Mouse (Mus musculus) lung, postnatal 0 days (tissue): ENCODE measurements around the gene Erc2. TPM values are rescaled to one million over a fixed set of nuclear protein-coding genes. Genes with fewer than 3 reads are reported as not detected.

Experiments
- ATAC-seq: fragments of 200-750 bp; cut with Nextera tagmentation; 2 replicates; pipeline ENCODE4 v1.8.0; 2017; ENCODE audit warnings: moderate library complexity
- DNase-seq: peaks from one replicate; pipeline ENCODE4 v3.0.0-alpha.2; 2016; ENCODE audit warnings: low spot score
- H3K27ac ChIP-seq: fragments of 300-500 bp; sonication (generic); 2 replicates; pipeline ENCODE4 v1.5.1; 2014; ENCODE audit warnings: antibody characterized with exemption, mild to moderate bottlenecking, low read length, mixed read lengths
- H3K27me3 ChIP-seq: fragments of 300-500 bp; sonication (generic); replicated peaks from 2 replicates; pipeline ENCODE4 v1.6.1; 2014; ENCODE audit warnings: low read length, mixed read lengths; ENCODE audit not compliant: insufficient read depth
- H3K36me3 ChIP-seq: fragments of 300-500 bp; sonication (generic); 2 replicates; pipeline ENCODE4 v1.6.1; 2014; ENCODE audit warnings: low read length, mixed read lengths; ENCODE audit not compliant: insufficient read depth
- H3K4me1 ChIP-seq: fragments of 300-500 bp; sonication (generic); 2 replicates; pipeline ENCODE4 v1.6.1; 2014; ENCODE audit warnings: antibody characterized with exemption, low read depth, low read length, mixed read lengths; ENCODE audit not compliant: insufficient read depth
- H3K4me2 ChIP-seq: fragments of 300-500 bp; sonication (generic); replicated peaks from 2 replicates; pipeline ENCODE4 v1.6.1; 2014; ENCODE audit warnings: low read depth, mild to moderate bottlenecking, low read length, moderate library complexity, mixed read lengths
- H3K4me3 ChIP-seq: fragments of 300-500 bp; sonication (generic); 2 replicates; pipeline ENCODE4 v1.5.1; 2014; ENCODE audit warnings: low read depth, low read length
- H3K9ac ChIP-seq: fragments of 300-500 bp; sonication (generic); replicated peaks from 2 replicates; pipeline ENCODE4 v1.6.1; 2014; ENCODE audit warnings: low read depth, mild to moderate bottlenecking
- H3K9me3 ChIP-seq: fragments of 300-500 bp; sonication (generic); 2 replicates; pipeline ENCODE4 v1.6.1; 2016; ENCODE audit warnings: low read length, mixed read lengths
- CTCF ChIP-seq: IDR thresholded peaks from 2 replicates; pipeline ENCODE4 v1.5.1; 2016; ENCODE audit warnings: antibody characterized with exemption, mild to moderate bottlenecking
- EP300 ChIP-seq: IDR thresholded peaks from 2 replicates; pipeline ENCODE4 v1.6.1; 2016; ENCODE audit warnings: antibody characterized with exemption, mild to moderate bottlenecking, control low read depth
- WGBS: fragments of 180-500 bp; shearing (Covaris S2); extraction: QIAGEN DNeasy Blood & Tissue Kit; methylation state at CpG from one replicate; pipeline ENCODE4 v1.1.7; 2014; 5-methylcytosine and 5-hydroxymethylcytosine counted together
- polyA plus RNA-seq: library from polyadenylated mRNA; unstranded; fragments of >200 nt; fragmentation: Nextera tagmentation; extraction: Ambion mirVana; gene quantifications from 2 replicates; pipeline ENCODE4 v1.2.1, GENCODE M21; 2015

The Erc2 gene
- polyA plus RNA-seq, 1 experiment from 2014 or later: 1.9 TPM

DNA sequence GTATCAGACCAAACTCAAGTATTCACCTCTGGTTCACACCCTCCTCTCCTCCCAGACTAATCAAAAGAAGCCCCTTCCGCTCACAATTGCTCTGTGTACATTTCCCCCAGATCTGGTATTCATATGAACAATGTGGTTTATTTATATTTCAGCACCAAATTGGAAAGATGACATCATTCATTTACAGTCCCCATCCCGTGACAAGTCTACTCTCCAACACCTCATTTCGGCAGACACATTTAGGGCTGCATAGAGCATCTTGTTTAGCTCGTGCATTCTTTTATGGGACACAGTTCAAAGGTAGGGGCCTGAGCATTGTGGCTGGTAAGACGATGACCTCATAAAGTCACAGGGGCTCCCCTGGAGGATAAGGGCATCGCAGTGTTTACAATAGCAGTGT is 677.9 kb downstream of the Erc2 start:
- no peak overlapping the region for H3K27ac ChIP-seq
- DNase-seq (peak; percentile 26), ATAC-seq (no peak)
- no peak overlapping the region for H3K9ac ChIP-seq
- peaks cover 8% of the 10 kb centered on the region; the same call in 1 of the 2 replicates for H3K4me1 ChIP-seq
- H3K36me3 ChIP-seq: no peaks in the 10 kb centered on the region
- WGBS: 33% methylated on average over 6 of the region's 6 CpGs
- H3K4me2 ChIP-seq: no peak overlapping the region
- TF ChIP-seq CTCF: no peak
- TF ChIP-seq EP300: no peak
- no peaks in the 10 kb centered on the region for H3K27me3 ChIP-seq
- H3K9me3 ChIP-seq: no peaks in the 10 kb centered on the region
- no peak overlapping the region for H3K4me3 ChIP-seq

DNA sequence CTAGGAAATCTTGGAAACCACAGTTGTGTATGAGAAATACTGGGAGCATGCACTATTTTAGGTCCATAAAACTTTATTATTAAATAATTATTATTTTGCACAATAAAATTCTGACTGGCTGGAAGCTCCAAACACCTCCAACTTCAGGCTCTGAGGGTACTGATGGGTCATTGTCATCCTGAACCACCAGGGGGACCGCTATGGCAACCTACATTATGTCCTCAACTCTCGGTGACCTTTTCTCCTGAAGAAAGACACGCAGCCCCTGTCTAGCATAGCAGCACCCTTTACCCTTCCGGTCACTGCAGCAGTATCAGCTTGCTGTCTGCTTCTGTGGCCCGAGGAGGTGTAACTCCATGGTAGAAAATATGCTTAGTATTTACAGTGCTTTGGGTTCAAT is 679.0 kb downstream of the Erc2 start:
- peak; percentile 20 for DNase-seq
- Histone ChIP-seq H3K36me3 (no peaks in the 10 kb centered on the region), H3K4me3 (no peak overlapping the region), H3K27me3 (no peaks in the 10 kb centered on the region), H3K9me3 (no peaks in the 10 kb centered on the region), H3K4me1 (no peaks in the 10 kb centered on the region), H3K4me2 (no peak overlapping the region), H3K9ac (no peak overlapping the region), H3K27ac (no peak overlapping the region)
- no peak for ATAC-seq
- WGBS: 41% methylated on average over 5 of the region's 5 CpGs
- TF ChIP-seq EP300: no peak
- TF ChIP-seq CTCF: peak; percentile 53

DNA sequence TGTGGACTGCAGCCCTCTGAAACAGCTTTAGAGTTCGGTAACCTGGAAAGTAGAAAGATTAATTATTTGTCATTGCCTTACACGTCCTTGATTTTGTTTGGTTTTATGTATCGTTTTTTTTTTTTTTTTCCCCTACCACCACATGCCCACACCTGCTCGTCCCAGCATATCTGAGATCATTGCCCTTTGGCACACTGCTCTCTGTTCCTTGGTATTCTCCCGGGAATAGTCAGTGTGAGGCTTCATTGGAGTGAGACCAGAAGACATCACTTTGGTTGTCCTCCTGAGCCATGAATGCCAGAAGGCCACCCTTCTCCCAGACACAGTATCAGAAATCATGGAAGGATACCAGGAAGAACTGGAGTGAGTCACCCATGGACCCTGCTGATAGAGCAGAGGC is 681.9 kb downstream of the Erc2 start:
- Histone ChIP-seq H3K27ac (no peak overlapping the region), H3K36me3 (no peaks in the 10 kb centered on the region), H3K4me1 (no peaks in the 10 kb centered on the region), H3K4me2 (no peak overlapping the region), H3K9ac (no peak overlapping the region), H3K27me3 (no peaks in the 10 kb centered on the region), H3K9me3 (no peaks in the 10 kb centered on the region), H3K4me3 (no peak overlapping the region)
- DNase-seq (no peak), ATAC-seq (no peak)
- WGBS: 74% methylated on average over 5 of the region's 5 CpGs
- TF ChIP-seq CTCF (no peak), EP300 (no peak)

DNA sequence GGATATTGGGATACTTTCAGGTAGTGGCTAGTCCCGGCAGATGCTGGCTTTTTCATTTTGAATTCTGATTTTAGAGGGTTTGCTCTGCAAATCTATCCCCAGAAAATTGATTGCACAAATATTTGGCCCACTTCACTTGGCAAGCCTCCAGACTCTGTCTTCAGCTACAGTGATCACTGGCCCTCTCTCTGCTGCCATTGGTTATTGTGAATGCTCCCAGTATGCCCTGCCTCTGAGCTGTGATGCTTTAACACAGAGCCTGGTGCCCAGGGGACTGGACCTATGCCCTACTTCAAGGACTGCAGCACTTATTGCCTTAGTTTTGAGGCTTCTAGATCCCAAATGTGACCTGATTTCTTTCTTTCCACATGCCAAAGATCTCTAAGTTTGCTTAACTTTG is 686.4 kb downstream of the Erc2 start:
- DNase-seq (no peak), ATAC-seq (no peak)
- Histone ChIP-seq H3K27me3 (no peaks in the 10 kb centered on the region), H3K4me2 (no peak overlapping the region), H3K27ac (no peak overlapping the region), H3K4me1 (no peaks in the 10 kb centered on the region), H3K9ac (no peak overlapping the region), H3K36me3 (no peaks in the 10 kb centered on the region), H3K4me3 (no peak overlapping the region), H3K9me3 (no peaks in the 10 kb centered on the region)
- TF ChIP-seq EP300 (no peak), CTCF (no peak)
- WGBS: 71% methylated on average over 1 of the region's 1 CpGs

DNA sequence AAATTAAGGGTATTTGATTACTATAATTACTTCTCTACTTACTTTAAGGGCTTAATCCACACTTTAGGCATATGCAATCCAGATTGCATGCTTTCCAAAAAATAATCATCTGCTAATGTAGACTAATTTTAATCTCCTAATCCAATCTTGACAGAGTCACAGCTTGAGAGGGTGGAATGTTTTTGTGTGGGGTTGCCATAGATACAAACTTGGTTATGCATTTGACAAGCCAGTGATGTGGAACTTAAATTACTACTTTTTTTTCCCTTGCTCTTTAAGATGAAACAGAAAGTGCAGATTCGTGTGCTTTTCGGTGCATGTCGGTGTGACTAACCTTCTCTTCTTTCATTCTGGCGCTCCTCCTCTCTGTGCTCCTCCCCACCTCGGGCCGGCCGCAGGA is 694.6 kb downstream of the Erc2 start:
- no peaks in the 10 kb centered on the region for H3K27me3 ChIP-seq
- DNase-seq: no peak
- no peaks in the 10 kb centered on the region for H3K9me3 ChIP-seq
- H3K9ac ChIP-seq: no peak overlapping the region
- WGBS: 82% methylated on average over 7 of the region's 7 CpGs
- H3K4me1 ChIP-seq: no peaks in the 10 kb centered on the region
- ATAC-seq: no peak
- H3K27ac ChIP-seq: no peak overlapping the region
- no peak for TF ChIP-seq CTCF
- TF ChIP-seq EP300: no peak
- H3K36me3 ChIP-seq: no peaks in the 10 kb centered on the region
- no peak overlapping the region for H3K4me3 ChIP-seq
- H3K4me2 ChIP-seq: no peak overlapping the region

DNA sequence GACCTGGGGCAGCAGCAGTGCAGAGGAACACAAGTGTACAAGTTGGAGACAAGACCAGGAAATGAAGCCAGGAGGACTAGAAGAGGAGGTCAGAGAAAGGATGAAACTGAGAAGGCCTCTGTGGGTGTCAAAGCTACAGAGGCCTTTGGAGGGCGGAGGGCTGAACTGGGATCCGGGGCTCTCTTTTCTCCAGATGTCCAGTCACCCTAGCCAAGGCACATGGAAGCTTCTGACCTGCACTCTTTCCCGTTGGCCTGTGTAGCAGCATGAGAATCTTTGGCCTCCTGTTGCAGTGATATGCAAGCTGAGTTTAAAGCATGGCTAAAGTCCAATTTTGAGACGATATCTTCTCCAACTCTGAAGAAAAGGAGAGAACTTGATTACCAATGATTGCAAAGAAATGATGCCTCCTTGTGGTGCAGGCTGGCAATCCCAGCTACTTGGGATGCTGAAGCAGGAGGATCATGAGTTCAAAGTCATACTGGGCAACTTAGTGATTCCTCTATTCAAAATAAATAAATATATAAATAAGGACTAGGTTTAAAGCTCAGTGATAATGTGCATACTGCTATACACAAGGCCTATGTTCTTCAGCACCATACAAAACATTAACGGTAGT is 699.8 kb downstream of the Erc2 start:
- DNase-seq (no peak), ATAC-seq (no peak)
- Histone ChIP-seq H3K4me1 (no peaks in the 10 kb centered on the region), H3K27me3 (no peaks in the 10 kb centered on the region), H3K9me3 (no peaks in the 10 kb centered on the region), H3K4me3 (no peak overlapping the region), H3K36me3 (no peaks in the 10 kb centered on the region), H3K4me2 (no peak overlapping the region), H3K9ac (no peak overlapping the region), H3K27ac (no peak overlapping the region)
- 76% methylated on average over 5 of the region's 5 CpGs for WGBS
- TF ChIP-seq CTCF (no peak), EP300 (no peak)

DNA sequence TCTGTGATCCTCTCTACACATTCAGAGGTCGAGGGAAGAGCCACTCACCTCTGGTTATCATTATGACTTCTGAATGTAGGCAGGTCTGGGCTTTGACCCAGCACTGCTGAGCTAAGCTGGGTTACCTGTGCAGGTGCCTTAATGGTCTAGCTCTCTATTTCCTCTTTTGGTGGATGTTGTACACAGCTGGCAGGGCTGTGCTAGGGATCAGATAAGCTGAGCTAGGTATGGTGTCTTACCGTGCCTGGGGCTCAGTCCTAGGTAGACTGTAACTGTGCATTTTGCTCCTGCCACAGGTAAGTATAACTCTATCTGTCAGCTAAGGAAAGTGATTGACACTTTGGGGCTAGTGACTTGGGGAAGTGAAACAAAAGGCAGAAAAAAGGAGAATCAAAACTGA is 701.0 kb downstream of the Erc2 start:
- Histone ChIP-seq H3K9me3 (no peaks in the 10 kb centered on the region), H3K36me3 (no peaks in the 10 kb centered on the region), H3K4me3 (no peak overlapping the region), H3K9ac (no peak overlapping the region), H3K27me3 (no peaks in the 10 kb centered on the region), H3K4me2 (no peak overlapping the region), H3K27ac (no peak overlapping the region), H3K4me1 (no peaks in the 10 kb centered on the region)
- TF ChIP-seq CTCF: no peak
- TF ChIP-seq EP300: no peak
- WGBS: 71% methylated on average over 2 of the region's 2 CpGs
- DNase-seq (no peak), ATAC-seq (no peak)
